Mouse (Mus musculus) retina, adult 2 months (tissue): ENCODE measurements around the gene Vwce.

ENCODE experiments used
- DNase-seq: peaks from one replicate; pipeline ENCODE4 v3.0.0-alpha.2; 2012; ENCODE audit warnings: low read depth, low spot score

Vwce gene

DNA sequence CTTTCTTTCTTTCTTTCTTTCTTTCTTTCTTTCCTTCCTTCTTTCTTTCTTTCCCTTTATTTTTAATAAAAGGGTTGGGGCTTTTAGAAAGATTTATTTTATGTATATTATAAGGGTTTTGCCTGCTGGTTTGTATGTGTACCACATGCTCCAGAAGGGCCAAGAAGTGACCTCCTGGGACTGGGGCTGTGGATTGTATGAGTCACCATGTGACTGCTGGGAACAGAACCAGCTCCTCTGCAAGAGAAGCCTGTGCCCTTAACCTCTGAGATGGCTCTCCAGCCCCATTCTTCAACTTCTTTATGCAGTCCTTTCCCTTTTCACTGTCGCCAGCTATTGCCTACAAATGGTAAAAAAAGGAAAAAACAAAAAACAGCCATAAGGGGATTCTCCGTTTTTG, 11.6 kb downstream of the Vwce start:
- no peak for DNase-seq

DNA sequence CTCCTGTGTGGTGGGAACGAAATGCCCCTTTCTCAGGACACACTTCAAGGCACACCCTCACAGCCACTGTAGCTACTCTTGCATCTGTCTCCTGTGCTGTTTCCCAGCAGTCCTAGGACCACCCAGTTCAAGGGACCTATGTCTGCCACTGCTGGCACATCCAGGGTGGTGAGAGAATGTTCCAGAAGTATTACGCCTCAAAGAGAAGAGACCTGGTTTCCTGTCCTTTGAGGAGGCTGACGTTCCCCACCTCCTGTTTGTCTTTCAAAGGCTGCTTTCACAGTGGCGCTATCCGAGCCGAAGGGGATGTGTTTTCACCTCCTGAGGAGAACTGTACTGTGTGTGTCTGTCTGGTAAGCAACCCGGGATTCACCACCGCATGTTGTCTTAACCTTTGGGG, 14.1 kb downstream of the Vwce start:
- DNase-seq, result no peak

DNA sequence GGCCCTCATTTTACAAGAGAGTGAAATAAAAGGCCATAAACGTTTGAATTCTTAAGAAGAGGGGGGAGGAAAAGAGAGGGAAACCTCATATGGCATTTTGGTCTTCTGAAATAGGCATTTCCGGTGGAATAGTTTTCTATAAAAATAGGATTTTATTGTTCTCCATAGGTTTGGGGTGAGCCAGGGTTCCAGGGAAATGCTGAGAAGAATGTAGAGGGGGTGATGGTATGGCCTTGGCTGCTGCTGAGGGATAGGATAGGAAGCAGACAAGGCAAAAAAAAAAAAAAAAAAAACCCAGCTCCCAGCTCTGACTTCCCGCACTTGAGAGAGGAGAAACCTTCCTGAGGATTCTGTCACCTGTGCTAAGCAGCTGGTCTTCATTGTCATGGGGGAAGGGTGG, 22.0 kb downstream of the Vwce start:
- DNase-seq, result no peak

DNA sequence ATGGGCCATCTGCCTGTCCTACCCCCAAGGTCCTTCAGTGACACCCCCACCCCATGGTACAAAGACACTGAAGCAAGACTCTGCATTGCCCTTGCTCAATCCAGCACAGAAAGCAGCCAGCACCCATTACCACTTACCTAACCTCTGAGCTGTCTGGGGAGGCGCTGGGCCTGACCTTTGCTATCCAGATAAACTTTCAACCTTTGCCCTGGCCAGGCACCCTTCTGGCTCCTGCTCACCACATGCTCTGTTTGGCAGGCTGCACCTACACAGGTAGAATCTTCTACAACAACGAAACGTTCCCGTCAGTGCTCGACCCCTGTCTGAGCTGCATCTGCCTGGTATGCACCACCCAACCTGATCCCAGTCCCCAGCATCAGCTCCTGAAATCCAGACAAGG, 23.7 kb downstream of the Vwce start:
- DNase-seq, result no peak

DNA sequence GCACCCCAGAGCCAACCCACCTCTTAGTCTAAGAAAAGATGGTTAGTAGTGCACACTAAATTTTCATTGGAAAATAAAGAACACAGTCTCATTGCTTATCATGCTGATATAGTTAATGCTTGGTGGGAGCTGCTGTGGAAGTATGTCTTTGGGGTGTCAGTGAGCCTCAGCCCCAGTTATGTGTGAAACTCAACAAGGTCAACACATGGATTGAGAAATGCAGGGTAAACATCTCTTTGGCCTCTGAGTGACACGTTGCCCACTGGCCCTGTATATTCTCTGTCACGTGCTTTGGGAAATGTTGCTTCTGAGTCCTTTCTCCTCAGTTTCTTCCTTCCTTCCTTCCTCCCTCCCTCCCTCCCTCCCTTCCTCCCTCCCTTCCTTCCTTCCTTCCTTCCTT, 24.4 kb downstream of the Vwce start:
- no peak for DNase-seq

DNA sequence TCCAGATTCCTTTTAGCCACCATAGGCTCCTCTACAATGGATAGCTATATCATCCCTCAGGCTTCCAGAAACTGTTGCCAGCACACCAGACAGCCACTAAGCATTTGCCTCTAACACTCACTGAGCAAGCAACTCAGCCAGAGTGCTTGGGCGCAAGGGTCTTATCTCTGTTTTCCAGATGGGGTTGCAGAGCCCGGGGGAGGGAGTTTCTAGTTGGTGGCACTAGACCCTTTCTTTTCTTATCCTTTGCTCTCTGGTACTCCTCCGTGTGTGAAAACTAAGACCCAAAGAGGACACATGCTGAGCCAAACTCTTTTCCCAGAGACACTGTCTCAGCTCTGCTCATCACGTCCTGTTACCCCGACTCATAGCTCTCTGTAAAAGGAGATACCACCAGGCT, 27.4 kb downstream of the Vwce start:
- no peak for DNase-seq

DNA sequence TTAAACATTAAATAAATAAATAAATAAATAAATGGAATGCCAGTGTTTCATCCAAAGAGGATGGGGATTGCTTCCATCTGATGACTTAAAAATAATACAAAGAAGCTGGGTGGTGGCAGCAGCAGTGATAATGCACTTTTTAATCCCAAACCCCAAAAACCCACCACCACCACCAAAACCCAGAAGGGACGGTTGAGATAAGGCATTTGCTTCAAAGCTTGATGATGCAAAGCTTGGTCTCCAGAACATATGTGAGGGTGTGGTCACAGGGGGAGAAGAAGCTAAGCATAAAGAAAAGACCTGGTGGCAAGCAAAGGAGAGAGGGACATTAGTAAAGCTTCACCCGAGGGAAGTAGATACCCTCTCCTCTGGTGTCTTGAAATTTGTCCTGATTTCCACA, 27.9 kb downstream of the Vwce start:
- DNase-seq, result no peak

DNA sequence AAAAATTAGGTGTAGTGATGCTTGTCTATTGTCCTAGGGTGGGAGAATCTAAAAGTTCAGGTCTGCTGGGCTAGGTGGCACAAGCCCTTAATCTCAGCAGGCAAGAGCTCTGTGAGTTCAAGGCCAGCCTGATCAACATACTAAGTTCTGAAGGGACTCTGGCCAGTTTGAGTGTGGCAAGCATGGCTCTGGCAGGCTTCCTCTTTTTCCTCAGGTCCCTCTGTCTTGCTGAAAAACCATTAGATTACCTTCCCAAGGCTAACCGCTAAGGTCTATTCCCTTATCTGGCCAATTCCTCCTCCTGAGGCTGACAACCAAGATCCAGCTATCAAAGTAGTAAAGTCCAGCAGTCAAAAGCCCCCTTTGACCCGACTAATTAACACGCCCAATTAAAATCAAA, 28.7 kb downstream of the Vwce start:
- DNase-seq, result no peak

DNA sequence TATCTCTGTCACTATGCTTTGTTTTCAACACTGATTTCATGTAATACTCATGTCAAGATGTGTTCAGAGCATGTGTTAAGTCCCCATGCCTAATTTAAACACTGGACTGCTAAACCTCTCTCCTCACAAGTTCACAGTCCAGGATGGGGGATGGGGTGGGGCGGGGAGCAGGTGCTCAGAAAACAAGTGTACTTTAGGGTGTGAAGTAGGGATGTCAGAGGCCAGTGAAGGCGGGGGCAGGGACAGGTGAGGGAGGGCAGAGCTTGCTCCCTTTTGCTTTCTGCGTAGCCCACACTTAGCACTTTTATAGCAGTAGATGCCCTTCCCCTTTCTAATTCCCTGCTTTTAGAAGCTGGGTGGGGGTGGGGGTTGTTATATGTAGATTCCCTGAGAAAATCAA, 31.1 kb downstream of the Vwce start:
- no peak for DNase-seq

DNA sequence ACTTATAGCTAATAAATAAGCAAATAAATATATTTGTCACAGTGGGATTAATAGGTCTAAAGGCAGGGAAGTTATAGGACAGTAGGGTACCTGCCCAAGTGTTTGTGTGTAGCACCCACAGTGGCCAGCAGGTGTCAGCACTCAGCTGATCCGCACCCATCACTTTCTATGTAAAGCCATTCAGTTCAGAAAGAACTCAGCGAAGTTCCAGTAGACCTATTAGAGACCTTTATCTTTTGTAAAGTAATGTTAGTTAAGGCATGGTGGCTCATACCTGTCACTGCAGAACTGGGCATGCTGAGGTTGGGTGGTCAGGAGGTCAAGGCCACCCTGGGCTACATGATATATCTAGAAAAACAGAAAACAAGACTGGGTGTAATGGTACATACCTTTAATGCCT, 31.5 kb downstream of the Vwce start:
- DNase-seq, result peak; percentile 32

DNA sequence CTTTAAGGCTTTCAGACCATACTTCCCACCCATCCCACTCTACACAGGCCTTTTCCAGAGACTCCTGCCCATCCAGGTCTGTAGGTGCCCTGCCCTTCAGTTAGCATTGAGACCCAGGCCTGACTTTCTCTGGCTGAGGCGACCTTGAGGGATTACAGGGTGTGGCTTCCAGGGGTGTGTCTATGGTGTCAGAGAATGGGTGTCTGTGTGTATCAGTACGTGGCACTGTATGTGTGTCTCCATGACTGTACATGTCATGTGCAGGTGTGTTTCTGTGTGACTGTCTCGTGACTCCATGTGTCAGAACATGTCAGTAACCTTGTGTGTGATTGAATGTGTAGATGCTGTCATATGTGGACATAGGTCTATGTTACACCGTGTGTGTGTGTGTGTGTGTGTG, 37.3 kb downstream of the Vwce start:
- no peak for DNase-seq

DNA sequence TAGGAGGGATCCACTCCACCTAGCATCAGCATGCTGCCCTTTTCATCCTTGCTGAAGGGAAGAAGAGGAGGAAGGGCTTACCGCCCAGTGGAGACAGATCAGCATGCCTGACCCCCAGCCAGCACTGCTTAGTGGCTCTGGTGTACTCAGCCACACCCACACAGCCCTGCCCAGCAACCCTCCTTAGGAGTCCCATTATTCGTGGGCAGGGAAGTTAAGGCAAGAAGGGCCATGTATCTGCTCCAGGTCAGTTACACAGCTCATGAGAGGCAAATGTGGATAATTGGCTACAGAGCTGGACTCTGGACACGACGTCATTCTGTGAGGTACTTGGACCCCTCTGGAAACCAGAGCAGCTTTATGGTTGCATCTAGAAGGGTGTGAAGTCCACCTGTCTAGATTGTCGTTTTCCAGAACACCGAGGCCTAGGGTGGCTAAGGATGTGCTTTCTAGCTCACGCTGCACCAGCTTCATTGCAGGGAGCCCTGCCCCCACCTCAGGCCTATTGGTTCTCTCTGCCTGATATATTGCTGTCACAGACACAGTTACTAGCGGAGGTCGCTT, 37.9 kb downstream of the Vwce start:
- DNase-seq, result no peak

DNA sequence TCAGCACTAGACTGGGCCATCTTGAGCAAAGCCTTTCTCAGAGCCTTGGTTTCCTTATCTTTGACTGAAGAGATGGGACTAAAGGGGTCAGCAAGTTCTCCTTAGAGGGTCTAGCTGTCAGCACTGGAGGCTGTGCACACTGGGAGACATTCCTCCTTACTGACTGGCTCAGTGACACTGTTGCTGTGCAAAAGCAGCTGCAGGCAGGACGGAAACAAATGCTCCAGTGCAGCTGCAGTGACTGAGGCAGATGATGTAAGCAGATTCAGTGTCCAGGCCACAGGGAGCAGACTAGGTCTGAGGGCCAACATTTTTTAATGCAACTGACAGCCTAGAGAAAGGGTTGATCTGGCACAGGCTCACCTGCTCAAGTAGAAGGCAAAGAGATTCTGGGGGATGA, 39.3 kb downstream of the Vwce start:
- no peak for DNase-seq

DNA sequence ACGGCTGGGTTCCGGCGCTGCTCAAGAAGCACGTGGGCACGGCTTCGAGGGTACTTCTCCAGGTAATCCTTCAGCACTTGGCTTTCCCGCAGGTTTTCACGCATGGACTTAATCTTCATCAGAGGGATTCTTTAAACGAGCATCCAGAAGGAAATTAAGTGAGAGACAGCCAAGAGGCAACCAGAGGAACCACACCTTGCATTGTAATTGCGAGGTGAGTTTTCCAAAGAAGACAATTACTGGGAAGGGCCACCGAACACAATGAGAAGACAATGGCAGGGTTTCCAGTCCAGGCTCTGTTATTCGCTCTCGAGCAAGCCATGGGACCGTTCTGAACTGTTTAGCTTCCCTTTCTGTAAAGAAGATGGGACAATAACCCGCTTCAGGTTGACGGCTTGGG, 42.6 kb downstream of the Vwce start:
- DNase-seq, result no peak

DNA sequence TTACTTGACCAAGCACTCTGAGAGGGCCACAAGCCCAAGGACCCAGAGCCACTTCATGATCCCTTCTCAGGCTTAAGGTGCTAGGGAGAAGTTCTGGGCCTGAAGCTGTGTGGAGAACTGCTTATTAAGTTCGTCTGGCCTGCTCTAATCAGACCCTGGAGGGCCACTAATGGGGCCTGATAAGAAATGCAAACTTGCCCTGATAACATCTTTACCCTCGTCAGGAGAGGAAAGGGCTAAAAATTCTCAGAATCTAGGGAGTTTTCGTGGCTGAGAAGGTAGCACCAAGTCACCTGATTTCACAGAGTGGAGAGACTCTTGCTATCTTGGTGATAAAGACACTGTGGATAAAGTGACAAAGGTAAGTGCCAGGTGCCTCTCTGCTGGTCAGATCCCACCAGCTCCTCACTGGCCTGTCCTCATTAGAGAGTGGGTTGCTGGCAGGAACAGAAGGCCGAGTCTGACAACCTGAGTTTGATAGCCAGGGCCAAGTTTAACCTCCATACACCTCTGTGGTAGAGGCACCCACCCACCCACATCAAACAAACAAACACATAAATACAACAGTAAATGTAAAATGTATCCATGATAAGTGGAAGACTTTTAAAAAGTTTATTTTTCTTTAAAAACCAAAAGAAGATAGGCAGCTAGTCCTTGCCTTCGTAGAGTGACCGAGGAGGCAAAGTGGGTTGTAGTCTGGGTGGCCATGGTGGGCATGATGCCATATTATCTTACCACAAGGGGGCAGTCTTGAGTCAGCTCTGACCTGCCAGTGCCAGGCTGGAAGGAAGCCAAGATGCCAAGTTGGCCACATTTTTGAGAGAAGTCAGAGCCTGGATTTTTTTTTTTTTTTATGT, 44.1 kb downstream of the Vwce start, which contains the start of gene Pga5:
Pga5 (minus strand) TSS at position 157 of the 857 bp plus-strand sequence.
- peak; percentile 71 for DNase-seq

DNA sequence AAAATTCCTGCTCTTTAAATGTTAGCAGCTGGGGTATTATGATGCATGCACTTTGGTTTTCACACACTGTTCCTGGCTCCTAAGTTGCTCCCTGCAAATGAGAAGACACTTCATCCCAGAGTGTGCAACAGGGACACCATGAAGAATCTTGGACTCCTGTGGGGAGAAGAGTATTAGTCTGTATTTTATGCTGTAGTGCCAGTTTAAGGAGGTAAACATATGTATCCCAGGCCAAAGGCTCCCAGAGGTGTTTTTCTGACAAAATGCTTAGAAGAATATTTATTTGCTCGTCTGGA, 44.7 kb downstream of the Vwce start:
- no peak for DNase-seq

DNA sequence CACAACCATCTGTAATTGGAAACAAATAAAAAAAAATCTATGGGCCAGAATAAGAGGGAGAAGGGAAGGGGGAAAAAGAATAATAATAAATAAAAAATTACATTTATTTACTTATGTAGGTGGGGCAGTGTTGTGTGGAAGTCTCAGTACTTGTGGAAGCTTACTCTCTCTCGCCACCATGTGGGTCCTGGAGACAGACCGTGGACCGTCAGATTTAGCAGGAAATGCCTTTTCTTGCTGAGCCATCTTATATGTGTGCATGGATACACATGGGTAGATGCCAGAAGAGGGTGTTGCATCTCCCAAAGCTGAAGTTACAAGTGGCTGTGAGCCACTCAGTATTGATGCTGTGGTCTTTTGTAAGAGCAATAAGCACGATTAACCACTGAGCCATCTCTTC, 47.6 kb downstream of the Vwce start:
- no peak for DNase-seq

DNA sequence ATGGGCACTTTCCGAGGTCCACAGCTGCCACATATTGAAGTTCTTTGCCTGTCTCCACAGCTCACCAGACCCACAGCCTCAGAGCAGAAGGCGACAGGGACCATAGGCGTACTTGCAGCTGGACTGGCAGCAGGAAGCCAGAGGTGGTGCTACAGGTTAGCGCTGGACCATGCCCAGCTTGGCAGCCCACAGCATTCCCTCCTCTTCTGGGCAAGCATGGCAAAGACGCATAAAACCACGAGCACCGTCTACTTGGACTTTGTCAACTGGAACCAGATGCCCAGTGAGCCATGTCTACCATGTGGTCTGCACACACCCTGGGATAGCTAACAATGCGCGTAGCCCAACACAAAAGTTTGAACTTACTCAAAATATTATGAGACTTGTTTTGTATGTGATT, 51.1 kb downstream of the Vwce start:
- DNase-seq, result no peak

DNA sequence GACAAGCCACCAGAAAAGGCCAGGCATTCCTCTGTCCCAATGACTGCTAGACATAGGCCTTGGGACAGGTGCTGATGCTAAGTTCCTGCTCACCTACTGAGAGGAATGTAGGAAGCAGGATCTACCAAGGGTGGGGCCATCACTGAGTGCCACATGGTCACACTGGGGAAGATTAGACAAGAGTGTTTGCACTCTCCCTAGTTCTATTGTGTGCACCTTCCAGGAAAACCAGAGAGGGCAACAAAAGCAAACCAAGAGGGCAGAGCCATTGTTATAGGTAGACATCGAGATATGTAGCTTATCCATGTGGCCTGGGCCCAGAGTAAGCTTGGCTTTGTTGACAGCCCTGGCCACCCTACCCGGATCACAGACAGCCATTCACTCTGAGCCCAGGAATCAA, 51.7 kb downstream of the Vwce start:
- DNase-seq, result no peak

DNA sequence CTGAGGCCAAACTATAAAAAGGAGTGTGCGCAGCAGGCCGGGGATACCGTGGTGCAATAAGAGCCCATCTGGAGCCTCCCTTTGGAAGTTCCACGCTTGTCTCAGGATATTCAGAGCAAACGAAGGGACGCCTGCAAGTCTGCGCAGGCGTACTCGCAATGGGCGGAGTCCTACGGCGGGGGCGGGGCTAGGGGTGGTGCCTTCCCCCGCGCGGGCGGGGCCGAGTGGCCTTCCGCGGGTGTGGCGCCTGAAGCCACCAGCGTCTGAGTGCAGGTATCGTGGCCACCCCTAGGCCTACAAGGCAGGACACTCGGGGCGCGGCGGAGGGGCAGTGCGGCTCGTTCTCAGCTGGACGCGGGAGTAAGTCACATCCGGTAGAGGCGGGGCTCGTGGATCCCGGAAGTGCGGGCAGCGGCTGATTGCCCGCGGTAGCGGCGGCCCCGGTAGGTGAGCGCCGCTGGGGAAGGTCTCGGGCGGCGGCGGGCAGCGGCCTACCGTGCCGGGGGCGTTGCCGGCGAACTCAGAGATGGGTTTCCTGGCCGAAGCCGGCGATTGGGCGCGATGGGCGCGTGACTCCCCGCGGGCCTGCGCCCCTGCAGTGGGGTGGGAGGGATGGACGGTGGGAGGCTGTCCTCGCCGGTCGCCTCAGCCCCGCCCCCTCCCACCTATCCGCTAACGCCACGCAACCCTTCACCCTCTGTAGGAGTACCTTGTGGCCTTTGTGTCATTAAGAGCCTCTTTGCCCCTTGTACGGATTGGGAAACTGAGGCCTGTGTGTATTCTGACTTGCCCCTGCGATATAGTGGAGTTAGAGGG, 54.7 kb downstream of the Vwce start, which contains the start of gene Vps37c:
Vps37c (plus strand) TSS at position 199 of the 816 bp plus-strand sequence.
- peak; percentile 84 for DNase-seq

DNA sequence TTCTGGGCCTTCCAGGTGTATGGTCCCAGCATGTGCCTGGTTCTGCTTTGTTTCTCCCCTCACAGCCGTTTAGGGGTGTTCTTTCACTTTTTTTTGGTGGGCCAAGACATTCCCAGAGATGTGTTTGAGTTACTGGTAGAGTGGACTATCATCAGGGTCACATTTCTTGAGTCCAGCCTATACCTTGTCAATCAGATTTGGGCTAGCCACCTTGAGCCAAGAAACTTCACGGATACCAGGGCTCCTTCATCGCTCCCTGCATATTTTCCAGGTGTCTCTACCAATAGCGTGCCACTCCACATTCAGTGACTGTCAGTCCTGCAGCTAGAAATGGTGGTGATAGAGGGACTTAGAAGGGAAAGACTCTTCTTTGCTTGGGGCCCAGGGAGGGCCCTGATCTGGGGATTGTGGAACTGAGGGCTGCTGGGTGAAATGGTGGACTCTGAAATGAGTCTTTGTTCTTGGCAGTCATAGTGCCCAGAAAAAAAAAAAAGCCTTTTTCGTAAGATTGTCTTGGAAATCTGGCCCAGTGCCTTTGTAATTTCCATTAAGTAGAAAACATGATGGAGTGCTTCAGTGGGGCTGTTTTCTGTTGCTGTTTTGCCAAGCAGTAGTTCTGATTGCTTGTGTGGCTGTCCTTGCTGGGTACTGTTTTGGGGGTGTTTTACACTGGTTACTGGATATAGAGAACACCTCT, 55.6 kb downstream of the Vwce start:
- no peak for DNase-seq

DNA sequence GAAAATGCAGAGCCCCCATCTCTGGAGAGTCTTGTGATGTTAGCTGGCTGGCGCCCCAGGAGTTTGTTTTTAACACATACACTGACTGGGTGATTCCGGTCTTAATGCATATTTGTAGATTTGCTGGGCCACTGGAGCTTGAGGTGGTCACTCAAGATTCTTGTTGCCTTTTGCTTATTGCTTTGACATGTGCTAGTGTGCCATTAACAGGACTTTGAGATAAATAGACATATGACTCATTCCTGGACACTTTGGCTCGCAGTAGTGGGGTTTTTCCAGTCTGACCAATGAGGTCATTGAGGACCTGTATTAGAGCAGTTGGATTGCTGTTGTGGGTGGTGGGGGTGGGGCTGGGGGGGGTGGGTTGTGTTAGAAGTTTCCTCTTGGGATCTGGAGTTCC, 56.3 kb downstream of the Vwce start:
- no peak for DNase-seq
